Mouse (Mus musculus) G1E (cell line): Measurements from ENCODE around the gene Map3k5.

Experiments
- CTCF ChIP-seq: IDR thresholded peaks from 2 replicates; pipeline ENCODE4 v1.5.1; 2012; ENCODE audit warnings: low read depth, low read length, inconsistent platforms, mixed read lengths
- GATA1 ChIP-seq: IDR thresholded peaks from 2 replicates; pipeline ENCODE4 v1.6.1; 2012; ENCODE audit warnings: borderline replicate concordance, low read length, inconsistent platforms, mixed read lengths
- POLR2AphosphoS5 ChIP-seq: IDR thresholded peaks from 2 replicates; pipeline ENCODE4 v1.6.1; 2012; ENCODE audit warnings: low read depth, low read length, inconsistent platforms; ENCODE audit not compliant: insufficient replicate concordance
- TAL1 ChIP-seq: conservative IDR thresholded peaks from 2 replicates; pipeline ENCODE4 v1.6.1; 2012; ENCODE audit warnings: low read depth, low read length, inconsistent platforms, mixed read lengths

DNA sequence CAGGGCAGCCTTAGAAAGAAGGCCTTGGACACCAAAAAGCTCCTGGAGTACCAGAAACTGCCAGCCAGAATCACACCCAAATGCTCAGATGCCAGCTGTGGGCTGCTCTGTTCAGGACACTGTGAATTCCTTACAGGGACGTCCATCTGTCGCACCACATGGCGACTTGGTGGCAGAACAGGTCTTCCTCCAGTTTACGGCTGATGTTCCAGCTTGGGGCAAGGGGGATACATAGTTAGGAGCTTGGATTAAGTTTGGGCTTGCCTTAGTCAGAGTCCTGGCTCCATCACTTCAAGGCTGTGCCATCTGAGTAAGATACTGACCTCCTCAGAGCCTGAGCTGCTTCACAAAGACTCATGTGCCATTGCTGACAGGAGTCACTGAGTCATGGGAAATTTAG lies 187.7 kb downstream of the Map3k5 start:
- TF ChIP-seq CTCF, result no peak
- TF ChIP-seq TAL1, result no peak
- TF ChIP-seq POLR2AphosphoS5, result no peak
- no peak for TF ChIP-seq GATA1
